Mouse (Mus musculus) liver, embryonic 16.5 days (tissue): ENCODE data around the gene Taf12. TPM values are rescaled to one million over a fixed set of nuclear protein-coding genes. Genes with fewer than 3 reads are reported as not detected.

Experiments used
- ATAC-seq: fragments of 200-750 bp; cut with Nextera tagmentation; 2 replicates; pipeline ENCODE4 v1.8.0; 2017; ENCODE audit warnings: low read depth, mild to moderate bottlenecking, moderate number of reproducible peaks, moderate library complexity
- H3K27ac ChIP-seq: fragments of 300-500 bp; sonication (generic); 2 replicates; pipeline ENCODE4 v1.5.1; 2014; ENCODE audit warnings: mild to moderate bottlenecking, low read length
- H3K27me3 ChIP-seq: fragments of 300-500 bp; sonication (generic); 2 replicates; pipeline ENCODE4 v1.6.1; 2014; ENCODE audit warnings: low read depth, low read length, mixed read lengths; ENCODE audit not compliant: control insufficient read depth, insufficient read depth
- H3K36me3 ChIP-seq: fragments of 300-500 bp; sonication (generic); 2 replicates; pipeline ENCODE4 v1.6.1; 2014; ENCODE audit warnings: mild to moderate bottlenecking; ENCODE audit not compliant: control insufficient read depth, insufficient read depth
- H3K4me1 ChIP-seq: fragments of 300-500 bp; sonication (generic); 2 replicates; pipeline ENCODE4 v1.6.1; 2014; ENCODE audit warnings: low read depth, low read length, mixed read lengths; ENCODE audit not compliant: control insufficient read depth
- H3K4me2 ChIP-seq: fragments of 300-500 bp; sonication (generic); 2 replicates; pipeline ENCODE4 v1.6.1; 2014; ENCODE audit warnings: low read depth, low read length, mixed read lengths
- H3K4me3 ChIP-seq: fragments of 300-500 bp; sonication (generic); 2 replicates; pipeline ENCODE4 v1.5.1; 2014; ENCODE audit warnings: low read depth, mild to moderate bottlenecking, low read length
- H3K9ac ChIP-seq: fragments of 300-500 bp; sonication (generic); 2 replicates; pipeline ENCODE4 v1.6.1; 2014; ENCODE audit warnings: low read depth, low read length
- H3K9me3 ChIP-seq: fragments of 300-500 bp; sonication (generic); replicated peaks from 2 replicates; pipeline ENCODE4 v1.6.1; 2016; ENCODE audit warnings: low read length; ENCODE audit not compliant: control insufficient read depth
- WGBS: fragments of 180-500 bp; shearing (Covaris S2); extraction: QIAGEN DNeasy Blood & Tissue Kit; methylation state at CpG from one replicate; pipeline ENCODE4 v1.1.7; 2014; ENCODE audit not compliant: insufficient replicate concordance; 5-methylcytosine and 5-hydroxymethylcytosine counted together
- polyA plus RNA-seq: library from polyadenylated mRNA; unstranded; fragments of >200 nt; fragmentation: Nextera tagmentation; extraction: Ambion mirVana; gene quantifications from 2 replicates; pipeline ENCODE4 v1.2.1, GENCODE M21; 2015

Gene Taf12
- polyA plus RNA-seq, 1 experiment from 2014 or later, result 31.0 TPM

DNA sequence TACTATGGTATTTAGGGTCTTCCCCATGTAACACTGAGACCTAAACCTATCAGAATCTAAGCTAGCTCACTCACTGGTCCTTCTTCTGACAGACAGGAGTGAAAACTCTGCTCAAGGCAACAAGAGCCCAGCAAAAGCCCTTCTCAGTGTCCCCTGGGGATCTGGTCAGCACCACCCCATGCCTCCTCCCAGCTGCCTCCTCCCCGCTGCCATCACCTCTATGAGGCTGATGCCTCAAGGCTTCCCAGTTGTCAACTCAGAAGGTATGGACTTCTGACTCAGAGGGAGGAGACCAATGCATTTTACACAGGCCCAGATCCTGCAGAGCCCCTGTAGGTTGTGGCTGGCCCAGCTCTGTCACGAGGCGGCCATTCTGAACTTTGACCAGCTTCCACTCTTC lies 67.3 kb downstream of the Taf12 start:
- no peak for ATAC-seq
- no peaks in the 10 kb centered on the region for H3K27me3 ChIP-seq
- no peak overlapping the region for H3K4me3 ChIP-seq
- no peak overlapping the region for H3K27ac ChIP-seq
- no peak overlapping the region for H3K4me2 ChIP-seq
- no peaks in the 10 kb centered on the region for H3K9me3 ChIP-seq
- H3K4me1 ChIP-seq, result peaks cover 33% of the 10 kb centered on the region
- H3K36me3 ChIP-seq, result peaks cover 29% of the 10 kb centered on the region
- no peak overlapping the region for H3K9ac ChIP-seq
- 69% methylated on average over 3 of the region's 3 CpGs for WGBS

- Histone ChIP-seq H3K9ac (peak overlapping the region; percentile 90), H3K9me3 (no peaks in the 10 kb centered on the region), H3K27me3 (no peaks in the 10 kb centered on the region), H3K4me1 (peaks cover 33% of the 10 kb centered on the region), H3K36me3 (peaks cover 6% of the 10 kb centered on the region), H3K27ac (peak overlapping the region; percentile 76), H3K4me3 (peak overlapping the region; percentile 89), H3K4me2 (peak overlapping the region; percentile 72)
- 2% methylated on average over 13 of the region's 13 CpGs for WGBS
- ATAC-seq, result peak; percentile 47
Measured at GRCm38 (mm10) chr4:132344403-132345134, 70.4 kb downstream of the Taf12 start.

Other genes with a start within 250 kb of the Taf12 start
- gene Gm10300, start 199.7 kb upstream of the Taf12 start, polyA plus RNA-seq, result 0.33 and 0.46 TPM in 2 replicates
- gene Epb41, start 199.1 kb upstream of the Taf12 start, polyA plus RNA-seq, result 196 and 232 TPM in 2 replicates
- gene Oprd1, start 129.9 kb upstream of the Taf12 start, polyA plus RNA-seq, result 0.02 and 0.04 TPM in 2 replicates
- gene Ythdf2, start 62.1 kb upstream of the Taf12 start, polyA plus RNA-seq, result 24.9 and 28.5 TPM in 2 replicates
- gene Gmeb1, start 12.8 kb upstream of the Taf12 start, polyA plus RNA-seq, result 12.2 and 12.7 TPM in 2 replicates
- 0.41 and 0.61 TPM in 2 replicates for gene Rab42, start 29.0 kb downstream of the Taf12 start, polyA plus RNA-seq
- 26.9 and 27.3 TPM in 2 replicates for gene Trnau1ap, start 55.2 kb downstream of the Taf12 start, polyA plus RNA-seq
- gene Rcc1, start 79.2 kb downstream of the Taf12 start, polyA plus RNA-seq, result 41.3 and 44.2 TPM in 2 replicates
- gene Phactr4, start 148.1 kb downstream of the Taf12 start, polyA plus RNA-seq, result 7.6 and 9.9 TPM in 2 replicates
- 8.2 and 11.4 TPM in 2 replicates for gene Med18, start 189.5 kb downstream of the Taf12 start, polyA plus RNA-seq
- gene Sesn2, start 236.1 kb downstream of the Taf12 start, polyA plus RNA-seq, result 7.9 and 8.1 TPM in 2 replicates